ENCODE assay signal across 9 mouse cellular contexts in genomic region chr4:57543692-57544256, GRCm38 (mm10). TPM values are rescaled to one million over a fixed set of nuclear protein-coding genes. Genes with fewer than 3 reads are reported as not detected.
DNase-seq lines count a peak whose midpoint lies in the region; ATAC-seq lines count a peak whose summit lies in the region.
"Had no signal": no experiment of that assay in that cellular context is flagged by ENCODE, and none has a peak within 500 bp of the region (broad histone marks: within the 10 kb centered on the region; RNA-seq: fewer than 3 reads in every experiment).

No protein-coding gene starts in this region.

- no peak overlapping the region for H3K4me3 ChIP-seq in forebrain, embryonic 12.5 days (replicated peaks)
- H3K4me3 ChIP-seq in lung, embryonic 15.5 days, result no peak overlapping the region
- H3K4me3 ChIP-seq: liver, embryonic 15.5 days had no signal

- peak overlapping the region; percentile 26 for H3K4me2 ChIP-seq in forebrain, embryonic 12.5 days
- peak overlapping the region; percentile 25 for H3K4me2 ChIP-seq in lung, embryonic 15.5 days
- H3K4me2 ChIP-seq: liver, embryonic 15.5 days had no signal

- H3K27me3 ChIP-seq in forebrain, embryonic 12.5 days, result no peaks in the 10 kb centered on the region
- no peaks in the 10 kb centered on the region for H3K27me3 ChIP-seq in lung, embryonic 15.5 days
- H3K27me3 ChIP-seq: liver, embryonic 15.5 days had no signal

- peak; percentile 84 for ATAC-seq in forebrain, embryonic 12.5 days (ENCODE audit: low FRiP score)
- ATAC-seq in lung, embryonic 15.5 days (ENCODE audit: borderline replicate concordance, extremely low read depth, low FRiP score, low TSS enrichment), result peak; percentile 84

- H3K36me3 ChIP-seq in forebrain, embryonic 12.5 days (replicated peaks), result no peaks in the 10 kb centered on the region
- no peaks in the 10 kb centered on the region for H3K36me3 ChIP-seq in lung, embryonic 15.5 days
- H3K36me3 ChIP-seq: liver, embryonic 15.5 days had no signal

- H3K4me1 ChIP-seq in forebrain, embryonic 12.5 days, result peaks cover 11% of the 10 kb centered on the region
- peaks cover 21% of the 10 kb centered on the region for H3K4me1 ChIP-seq in lung, embryonic 15.5 days
- H3K4me1 ChIP-seq: liver, embryonic 15.5 days had no signal

- peak; percentile 10 for DNase-seq in kidney, postnatal 10 days
- DNase-seq in kidney, postnatal 25 days, result no peak
- peak; percentile 74 for DNase-seq in ZHBTc4 (ENCODE audit: low read depth, low spot score)
- DNase-seq in yolk sac, embryonic 10.5 days (ENCODE audit: low spot score), result peak; percentile 64
- DNase-seq in layer of hippocampus, postnatal 10 days (ENCODE audit: low spot score in 2 of 2), result no peak
- DNase-seq in cerebellum, adult 11-12 months, result no peak

- no peak overlapping the region for H3K9ac ChIP-seq in forebrain, embryonic 12.5 days
- H3K9ac ChIP-seq in lung, embryonic 15.5 days, result no peak overlapping the region
- H3K9ac ChIP-seq: liver, embryonic 15.5 days had no signal

- 2% methylated on average over 6 of the region's 6 CpGs for WGBS in forebrain, embryonic 12.5 days
- WGBS in lung, embryonic 15.5 days, result under 1% methylated on average over 6 of the region's 6 CpGs

- H3K9me3 ChIP-seq in forebrain, embryonic 12.5 days, result no peaks in the 10 kb centered on the region; the same call in 1 of the 2 replicates
- no peaks in the 10 kb centered on the region for H3K9me3 ChIP-seq in lung, embryonic 15.5 days
- H3K9me3 ChIP-seq: liver, embryonic 15.5 days had no signal

- H3K27ac ChIP-seq in forebrain, embryonic 12.5 days, result peak overlapping the region; percentile 58
- peak overlapping the region; percentile 94 for H3K27ac ChIP-seq in lung, embryonic 15.5 days
- H3K27ac ChIP-seq: liver, embryonic 15.5 days had no signal

RNA-seq across cellular contexts. Expression of gene Pakap, which starts 24.2 kb away (rescaled TPM):
- polyA plus RNA-seq in forebrain, embryonic 12.5 days (2016; fragmentation: Nextera tagmentation; extraction: Ambion mirVana), result 13.7 and 14.8 TPM in 2 replicates
- polyA plus RNA-seq in lung, embryonic 15.5 days (2015; fragmentation: Nextera tagmentation; extraction: Ambion mirVana), result 43.3 and 47.7 TPM in 2 replicates
- total RNA-seq in layer of hippocampus, postnatal 10 days (2021), result 10 to 100 TPM; 20.9 to 25.3 TPM

Comparison
In these comparisons a context has a peak if more than half of its experiments do, and no peak if none do; other contexts are left out.
1. DNase-seq: peak in kidney, postnatal 10 days (single experiment), ZHBTc4 (single experiment) and yolk sac, embryonic 10.5 days (single experiment); none in kidney, postnatal 25 days (0 of 2), layer of hippocampus, postnatal 10 days (0 of 2) and cerebellum, adult 11-12 months (single experiment).